Mouse (Mus musculus): ENCODE measurements around the gene Ptpn13.

The Ptpn13 gene

GRCm38 (mm10) chr5:103423305-103423926 lies 1.6 kb upstream of the Ptpn13 start:
- DNase-seq (ENCODE audit: low read depth), result no peak

GRCm38 (mm10) chr5:103423927-103424315 lies 1.1 kb upstream of the Ptpn13 start:
- DNase-seq (ENCODE audit: low read depth), result no peak

- DNase-seq (ENCODE audit: low read depth), result no peak
Observed at GRCm38 (mm10) chr5:103425363-103426031, 505 bp downstream of the Ptpn13 start.

GRCm38 (mm10) chr5:103426250-103426649 lies 1.3 kb downstream of the Ptpn13 start:
- no peak for DNase-seq (ENCODE audit: low read depth)

GRCm38 (mm10) chr5:103430986-103431385 lies 6.0 kb downstream of the Ptpn13 start:
- DNase-seq (ENCODE audit: low read depth), result no peak

- no peak for DNase-seq (ENCODE audit: low read depth)
Observed at GRCm38 (mm10) chr5:103431479-103431878, 6.5 kb downstream of the Ptpn13 start.

- no peak for DNase-seq (ENCODE audit: low read depth)
Observed at GRCm38 (mm10) chr5:103436039-103436944, 11.3 kb downstream of the Ptpn13 start.

GRCm38 (mm10) chr5:103437714-103438113 lies 12.7 kb downstream of the Ptpn13 start:
- no peak for DNase-seq (ENCODE audit: low read depth)

- no peak for DNase-seq (ENCODE audit: low read depth)
Observed at GRCm38 (mm10) chr5:103439171-103439570, 14.2 kb downstream of the Ptpn13 start.

GRCm38 (mm10) chr5:103440418-103441276 lies 15.7 kb downstream of the Ptpn13 start:
- DNase-seq (ENCODE audit: low read depth), result no peak

- DNase-seq (ENCODE audit: low read depth), result no peak
Observed at GRCm38 (mm10) chr5:103441706-103442105, 16.7 kb downstream of the Ptpn13 start.

GRCm38 (mm10) chr5:103442269-103442688 lies 17.3 kb downstream of the Ptpn13 start:
- DNase-seq (ENCODE audit: low read depth), result no peak

GRCm38 (mm10) chr5:103442921-103443320 lies 17.9 kb downstream of the Ptpn13 start:
- no peak for DNase-seq (ENCODE audit: low read depth)

- DNase-seq (ENCODE audit: low read depth), result no peak
Observed at GRCm38 (mm10) chr5:103445383-103445782, 20.4 kb downstream of the Ptpn13 start.

- no peak for DNase-seq (ENCODE audit: low read depth)
Observed at GRCm38 (mm10) chr5:103447806-103448416, 22.9 kb downstream of the Ptpn13 start.

- DNase-seq (ENCODE audit: low read depth), result no peak
Observed at GRCm38 (mm10) chr5:103448470-103448869, 23.5 kb downstream of the Ptpn13 start.

- no peak for DNase-seq (ENCODE audit: low read depth)
Observed at GRCm38 (mm10) chr5:103450663-103451062, 25.7 kb downstream of the Ptpn13 start.

GRCm38 (mm10) chr5:103453361-103454140 lies 28.6 kb downstream of the Ptpn13 start:
- no peak for DNase-seq (ENCODE audit: low read depth)

GRCm38 (mm10) chr5:103456794-103457193 lies 31.8 kb downstream of the Ptpn13 start:
- no peak for DNase-seq (ENCODE audit: low read depth)

- no peak for DNase-seq (ENCODE audit: low read depth)
Observed at GRCm38 (mm10) chr5:103458411-103458810, 33.4 kb downstream of the Ptpn13 start.

Measured in fibroblast of lung, adult 2 months (primary cell).